Mouse (Mus musculus): ENCODE measurements around the gene Spaar. TPM values are rescaled to one million over a fixed set of nuclear protein-coding genes. Genes with fewer than 3 reads are reported as not detected.

Spaar gene
- 0.05 and 0.06 TPM in 2 replicates for polyA plus RNA-seq (2015; fragmentation: Nextera tagmentation; extraction: Ambion mirVana)

- Histone ChIP-seq H3K27ac (ENCODE audit: low read length) (peak within 1 kb of the TSS; percentile 90), H3K9me3 (replicated peaks; ENCODE audit: control insufficient read depth, low read length) (no peaks in the 10 kb centered on the region), H3K27me3 (ENCODE audit: control insufficient read depth, insufficient read depth, low read length) (no peaks in the 10 kb centered on the region), H3K4me1 (ENCODE audit: control insufficient read depth, insufficient read depth, low read length) (peaks cover 45% of the 10 kb centered on the region), H3K4me2 (ENCODE audit: low read depth, low read length) (peak within 1 kb of the TSS; percentile 4; the same call in 1 of the 2 replicates), H3K9ac (ENCODE audit: low read length) (peak within 1 kb of the TSS; percentile 24; the same call in 1 of the 2 replicates), H3K36me3 (ENCODE audit: control insufficient read depth, insufficient read depth, low read length) (no peaks in the 10 kb centered on the region), H3K4me3 (replicated peaks; ENCODE audit: low read length) (no peak within 1 kb of the TSS)
- ATAC-seq (ENCODE audit: insufficient read depth, low FRiP score), result no peak
- WGBS, result 50% methylated on average over 14 of the region's 14 CpGs
Observed at GRCm38 (mm10) chr4:43729794-43730550, at the start of gene Spaar. TSS of gene Spaar (plus strand) at chr4:43730034.

GRCm38 (mm10) chr4:43690021-43690420, 39.8 kb upstream of the Spaar start:
- no peak overlapping the region for H3K4me3 ChIP-seq (replicated peaks; ENCODE audit: low read length)
- no peaks in the 10 kb centered on the region for H3K9me3 ChIP-seq (replicated peaks; ENCODE audit: control insufficient read depth, low read length)
- 95% methylated on average over 17 of the region's 17 CpGs for WGBS

GRCm38 (mm10) chr4:43691026-43691425, 38.8 kb upstream of the Spaar start:
- H3K9ac ChIP-seq (ENCODE audit: low read length), result no peak overlapping the region
- H3K4me3 ChIP-seq (replicated peaks; ENCODE audit: low read length), result no peak overlapping the region
- ATAC-seq (ENCODE audit: insufficient read depth, low FRiP score), result no peak
- H3K27ac ChIP-seq (ENCODE audit: low read length), result no peak overlapping the region
- no peaks in the 10 kb centered on the region for H3K27me3 ChIP-seq (ENCODE audit: control insufficient read depth, insufficient read depth, low read length)
- no peak overlapping the region for H3K4me2 ChIP-seq (ENCODE audit: low read depth, low read length)
- peaks cover 3% of the 10 kb centered on the region; the same call in 1 of the 2 replicates for H3K4me1 ChIP-seq (ENCODE audit: control insufficient read depth, insufficient read depth, low read length)
- H3K9me3 ChIP-seq (replicated peaks; ENCODE audit: control insufficient read depth, low read length), result no peaks in the 10 kb centered on the region
- no peaks in the 10 kb centered on the region for H3K36me3 ChIP-seq (ENCODE audit: control insufficient read depth, insufficient read depth, low read length)
- WGBS, result 69% methylated on average over 5 of the region's 5 CpGs

More at GRCm38 (mm10) chr4:43690021-43690420, 39.8 kb upstream of the Spaar start:
- no peak for ATAC-seq (ENCODE audit: insufficient read depth, low FRiP score)
- Histone ChIP-seq H3K9ac (ENCODE audit: low read length) (no peak overlapping the region), H3K4me2 (ENCODE audit: low read depth, low read length) (no peak overlapping the region), H3K27ac (ENCODE audit: low read length) (no peak overlapping the region), H3K4me1 (ENCODE audit: control insufficient read depth, insufficient read depth, low read length) (no peaks in the 10 kb centered on the region), H3K27me3 (ENCODE audit: control insufficient read depth, insufficient read depth, low read length) (no peaks in the 10 kb centered on the region), H3K36me3 (ENCODE audit: control insufficient read depth, insufficient read depth, low read length) (no peaks in the 10 kb centered on the region)

GRCm38 (mm10) chr4:43693806-43694241, 36.0 kb upstream of the Spaar start:
- WGBS, result 56% methylated on average over 5 of the region's 5 CpGs

GRCm38 (mm10) chr4:43694439-43695248, 35.2 kb upstream of the Spaar start:
- no peaks in the 10 kb centered on the region for H3K27me3 ChIP-seq (ENCODE audit: control insufficient read depth, insufficient read depth, low read length)
- 88% methylated on average over 1 of the region's 1 CpGs for WGBS
- peaks cover 3% of the 10 kb centered on the region; the same call in 1 of the 2 replicates for H3K4me1 ChIP-seq (ENCODE audit: control insufficient read depth, insufficient read depth, low read length)
- no peak for ATAC-seq (ENCODE audit: insufficient read depth, low FRiP score)
- 0 out of 2 replicates have a peak overlapping the region, but pooled peaks have one; percentile 19 for H3K27ac ChIP-seq (ENCODE audit: low read length)
- no peak overlapping the region for H3K4me2 ChIP-seq (ENCODE audit: low read depth, low read length)
- no peaks in the 10 kb centered on the region for H3K36me3 ChIP-seq (ENCODE audit: control insufficient read depth, insufficient read depth, low read length)
- no peak overlapping the region for H3K4me3 ChIP-seq (replicated peaks; ENCODE audit: low read length)
- no peak overlapping the region for H3K9ac ChIP-seq (ENCODE audit: low read length)
- H3K9me3 ChIP-seq (replicated peaks; ENCODE audit: control insufficient read depth, low read length), result no peaks in the 10 kb centered on the region

More at GRCm38 (mm10) chr4:43693806-43694241, 36.0 kb upstream of the Spaar start:
- H3K4me3 ChIP-seq (replicated peaks; ENCODE audit: low read length), result no peak overlapping the region
- H3K4me2 ChIP-seq (ENCODE audit: low read depth, low read length), result no peak overlapping the region
- no peaks in the 10 kb centered on the region for H3K9me3 ChIP-seq (replicated peaks; ENCODE audit: control insufficient read depth, low read length)
- no peak; the same call in 1 of the 2 replicates for ATAC-seq (ENCODE audit: insufficient read depth, low FRiP score)
- no peaks in the 10 kb centered on the region for H3K27me3 ChIP-seq (ENCODE audit: control insufficient read depth, insufficient read depth, low read length)
- no peak overlapping the region for H3K9ac ChIP-seq (ENCODE audit: low read length)
- no peaks in the 10 kb centered on the region for H3K36me3 ChIP-seq (ENCODE audit: control insufficient read depth, insufficient read depth, low read length)
- peaks cover 3% of the 10 kb centered on the region; the same call in 1 of the 2 replicates for H3K4me1 ChIP-seq (ENCODE audit: control insufficient read depth, insufficient read depth, low read length)
- H3K27ac ChIP-seq (ENCODE audit: low read length), result no peak overlapping the region

- Histone ChIP-seq H3K36me3 (ENCODE audit: control insufficient read depth, insufficient read depth, low read length) (no peaks in the 10 kb centered on the region), H3K4me3 (replicated peaks; ENCODE audit: low read length) (no peak overlapping the region), H3K9me3 (replicated peaks; ENCODE audit: control insufficient read depth, low read length) (no peaks in the 10 kb centered on the region), H3K27ac (ENCODE audit: low read length) (0 out of 2 replicates have a peak overlapping the region, but pooled peaks have one; percentile 19), H3K4me2 (ENCODE audit: low read depth, low read length) (no peak overlapping the region; the same call in 1 of the 2 replicates), H3K4me1 (ENCODE audit: control insufficient read depth, insufficient read depth, low read length) (peaks cover 3% of the 10 kb centered on the region; the same call in 1 of the 2 replicates), H3K27me3 (ENCODE audit: control insufficient read depth, insufficient read depth, low read length) (no peaks in the 10 kb centered on the region), H3K9ac (ENCODE audit: low read length) (no peak overlapping the region)
- ATAC-seq (ENCODE audit: insufficient read depth, low FRiP score), result peak; percentile 70; the same call in 1 of the 2 replicates
- WGBS, result 20% methylated on average over 9 of the region's 9 CpGs
Observed at GRCm38 (mm10) chr4:43695249-43695671, 34.6 kb upstream of the Spaar start.

- Histone ChIP-seq H3K27me3 (ENCODE audit: control insufficient read depth, insufficient read depth, low read length) (no peaks in the 10 kb centered on the region), H3K4me2 (ENCODE audit: low read depth, low read length) (no peak overlapping the region), H3K4me3 (replicated peaks; ENCODE audit: low read length) (no peak overlapping the region), H3K27ac (ENCODE audit: low read length) (no peak overlapping the region), H3K9ac (ENCODE audit: low read length) (no peak overlapping the region), H3K36me3 (ENCODE audit: control insufficient read depth, insufficient read depth, low read length) (no peaks in the 10 kb centered on the region), H3K9me3 (replicated peaks; ENCODE audit: control insufficient read depth, low read length) (no peaks in the 10 kb centered on the region), H3K4me1 (ENCODE audit: control insufficient read depth, insufficient read depth, low read length) (peaks cover 3% of the 10 kb centered on the region; the same call in 1 of the 2 replicates)
- no peak for ATAC-seq (ENCODE audit: insufficient read depth, low FRiP score)
- WGBS, result 90% methylated on average over 13 of the region's 13 CpGs
Observed at GRCm38 (mm10) chr4:43696561-43696960, 33.3 kb upstream of the Spaar start.

GRCm38 (mm10) chr4:43700707-43701106, 29.1 kb upstream of the Spaar start, which contains the start of gene Olfr70:
TSS of gene Olfr70 (minus strand) at chr4:43700807.
- H3K4me2 ChIP-seq (ENCODE audit: low read depth, low read length), result no peak within 1 kb of the TSS
- no peaks in the 10 kb centered on the region for H3K27me3 ChIP-seq (ENCODE audit: control insufficient read depth, insufficient read depth, low read length)
- H3K4me3 ChIP-seq (replicated peaks; ENCODE audit: low read length), result no peak within 1 kb of the TSS
- WGBS, result 86% methylated on average over 6 of the region's 6 CpGs
- no peak within 1 kb of the TSS for H3K9ac ChIP-seq (ENCODE audit: low read length)
- no peak for ATAC-seq (ENCODE audit: insufficient read depth, low FRiP score)
- no peaks in the 10 kb centered on the region for H3K36me3 ChIP-seq (ENCODE audit: control insufficient read depth, insufficient read depth, low read length)
- no peaks in the 10 kb centered on the region for H3K9me3 ChIP-seq (replicated peaks; ENCODE audit: control insufficient read depth, low read length)
- H3K27ac ChIP-seq (ENCODE audit: low read length), result no peak within 1 kb of the TSS
- no peaks in the 10 kb centered on the region for H3K4me1 ChIP-seq (ENCODE audit: control insufficient read depth, insufficient read depth, low read length)

All from stomach, embryonic 16.5 days (tissue).